Mouse (Mus musculus) urinary bladder, postnatal 4 days (tissue): ENCODE measurements around the gene Sat2.
A peak's percentile ranks its signal among the peaks of the same experiment; 100 is the strongest.
"Not testable (repeated sequence)": the region's sequence is repeated elsewhere in the genome, so short reads cannot be mapped to it uniquely, and the experiment has no call there.

Experiments used
- DNase-seq, 2 experiments: peaks; one replicate each; pipeline ENCODE4 v3.0.0; 2021 to 2022; ENCODE audit warnings: low spot score in 2 of 2

Sat2 gene

DNA sequence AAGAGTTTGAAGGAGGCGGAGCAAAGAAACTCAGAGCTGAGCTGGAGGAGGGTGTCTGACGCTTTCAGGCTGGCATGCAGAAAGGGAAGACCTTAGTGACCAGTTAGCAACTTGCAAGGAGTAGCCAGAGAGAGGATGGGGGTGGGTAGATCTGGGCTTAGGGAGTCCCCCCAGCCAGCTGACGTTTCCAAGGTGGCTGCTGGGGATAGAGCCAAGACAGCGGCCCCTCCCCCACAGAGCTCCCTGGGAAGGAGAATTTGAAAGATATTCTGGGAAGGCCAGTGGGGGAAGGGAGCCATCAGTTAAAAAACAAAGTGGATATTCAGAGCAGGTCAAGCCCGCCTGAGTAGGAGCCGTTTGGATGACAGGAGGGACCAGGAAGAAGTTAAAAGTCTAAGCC, 21.7 kb upstream of the Sat2 start:
- DNase-seq: peak; percentile 73 to 74

DNA sequence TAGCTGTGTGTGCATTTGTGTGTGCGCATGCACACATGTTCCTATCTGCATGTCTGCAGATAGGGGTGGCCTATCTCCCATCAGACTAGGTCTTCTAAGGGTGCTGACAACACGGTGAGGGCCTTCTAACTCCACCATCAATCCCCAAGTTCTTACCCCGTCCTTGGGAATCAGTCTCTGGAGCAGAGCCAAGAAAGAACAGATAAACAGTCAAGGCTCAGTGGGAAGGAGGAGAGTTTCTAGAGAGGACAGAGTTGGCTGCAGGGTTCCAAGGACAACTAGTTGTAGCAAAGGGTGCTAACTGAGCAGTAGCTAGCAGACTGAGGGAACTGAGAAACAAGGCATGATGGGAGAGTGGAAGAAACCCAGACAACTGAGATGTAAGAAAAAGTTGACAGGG, 20.1 kb upstream of the Sat2 start:
- no peak for DNase-seq

- no peak for DNase-seq
Observed at GRCm38 (mm10) chr11:69603516-69603915, 18.3 kb upstream of the Sat2 start.

DNA sequence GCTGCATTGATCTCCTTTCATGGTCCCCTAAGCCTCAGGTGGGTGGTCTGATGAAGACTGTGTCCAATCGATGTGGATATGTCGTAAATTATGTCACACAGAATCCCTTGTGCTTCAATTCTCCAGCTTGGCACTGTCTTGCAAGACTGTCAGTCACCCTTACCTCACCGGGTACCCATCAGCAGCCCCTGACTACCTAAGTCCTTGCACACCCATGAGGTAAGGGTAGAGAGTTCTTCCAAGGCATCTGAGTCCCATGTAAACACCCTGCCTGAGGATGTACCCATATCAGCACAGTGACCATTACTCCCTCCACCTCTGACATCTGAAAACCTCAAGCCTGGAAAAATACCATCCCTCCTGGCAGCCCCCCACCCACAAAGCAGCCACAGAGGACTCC, 17.5 kb upstream of the Sat2 start:
- DNase-seq: no peak

DNA sequence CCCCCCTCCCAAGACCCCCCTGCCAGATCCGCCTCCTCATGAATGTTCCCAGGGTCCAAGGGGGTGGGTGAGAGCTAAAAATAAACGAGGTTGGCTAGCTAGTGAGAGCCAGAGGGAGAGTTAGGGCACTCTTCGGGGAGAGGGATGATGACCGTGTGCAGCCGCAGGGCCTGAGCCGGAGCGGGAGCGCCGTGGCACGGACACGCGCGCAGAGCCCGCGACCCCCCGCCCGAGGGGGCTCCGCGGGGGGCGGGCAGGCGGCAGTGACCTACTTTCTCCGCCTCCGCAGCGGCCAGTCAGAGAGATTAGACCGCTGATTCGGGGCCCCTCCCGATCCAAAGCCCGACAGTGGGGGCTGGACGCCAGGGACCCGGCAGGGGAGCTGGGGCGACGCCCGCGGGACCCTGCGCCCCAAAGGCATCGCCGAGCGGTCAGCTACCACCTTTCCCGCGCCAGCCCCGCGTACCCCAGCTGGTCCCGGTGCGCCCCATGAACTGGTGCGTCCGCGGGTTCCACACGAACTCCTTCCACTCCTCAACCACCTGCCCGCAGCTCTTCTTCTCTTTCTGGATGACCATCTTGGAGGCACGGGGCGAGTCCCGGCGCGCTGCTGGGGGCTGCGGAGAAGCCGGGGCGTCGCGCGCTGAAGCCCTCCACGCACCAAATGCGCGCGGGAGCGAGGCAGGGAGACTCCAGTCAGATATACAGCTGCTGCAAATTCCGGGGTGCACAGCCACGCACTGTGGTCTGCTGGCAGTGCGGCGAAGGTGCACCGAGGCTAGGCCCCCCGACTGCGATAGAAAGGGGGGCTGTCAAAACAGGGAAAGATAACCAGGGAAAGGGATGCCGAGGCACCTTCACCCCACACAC, 16.8 kb upstream of the Sat2 start:
- DNase-seq: no peak

GRCm38 (mm10) chr11:69605726-69606490, 15.9 kb upstream of the Sat2 start, which contains the start of gene Atp1b2:
Gene Atp1b2 (minus strand): TSS chr11:69605942.
- peak; percentile 72 to 73 for DNase-seq

GRCm38 (mm10) chr11:69606491-69606795, 15.4 kb upstream of the Sat2 start:
- no peak for DNase-seq

DNA sequence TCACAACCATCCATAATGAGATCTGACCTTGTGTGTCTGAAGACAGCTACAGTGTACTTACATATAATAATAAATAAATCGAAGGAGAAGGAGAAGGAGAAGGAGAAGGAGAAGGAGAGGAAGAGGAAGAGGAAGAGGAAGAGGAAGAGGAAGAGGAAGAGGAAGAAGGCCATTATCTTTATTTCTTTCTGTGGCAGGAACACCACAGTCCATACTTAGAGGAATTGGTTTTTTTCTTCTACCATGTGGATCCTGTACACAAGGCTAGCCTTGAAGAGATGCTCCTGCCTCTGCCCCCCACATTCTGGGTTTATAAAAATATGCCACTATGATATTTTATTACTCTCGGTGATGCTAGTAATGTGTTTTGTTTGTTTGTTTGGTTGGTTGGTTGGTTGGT, 15.0 kb upstream of the Sat2 start:
- no peak for DNase-seq

- DNase-seq: no peak
Observed at GRCm38 (mm10) chr11:69608525-69608924, 13.3 kb upstream of the Sat2 start.

DNA sequence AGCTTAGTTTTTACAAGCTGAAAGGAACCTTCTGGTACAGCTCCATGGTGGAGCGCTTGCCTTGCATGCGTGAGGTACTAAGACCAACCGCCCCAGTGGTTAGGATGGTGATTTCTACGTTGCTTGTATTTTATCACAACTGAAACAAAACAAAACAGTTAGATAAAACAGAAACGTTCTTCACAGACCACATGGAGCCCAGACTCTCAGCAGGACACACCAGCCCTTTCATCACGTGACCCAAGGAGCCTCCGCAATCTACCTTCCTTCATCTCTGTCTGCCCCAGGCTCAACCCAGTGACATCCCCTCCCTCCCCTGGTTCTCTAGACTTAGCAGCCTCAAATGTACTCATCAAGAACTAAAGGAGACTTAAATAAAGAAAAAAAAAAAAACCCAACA, 12.4 kb upstream of the Sat2 start:
- no peak for DNase-seq

GRCm38 (mm10) chr11:69610899-69611298, 10.9 kb upstream of the Sat2 start:
- DNase-seq: no peak

DNA sequence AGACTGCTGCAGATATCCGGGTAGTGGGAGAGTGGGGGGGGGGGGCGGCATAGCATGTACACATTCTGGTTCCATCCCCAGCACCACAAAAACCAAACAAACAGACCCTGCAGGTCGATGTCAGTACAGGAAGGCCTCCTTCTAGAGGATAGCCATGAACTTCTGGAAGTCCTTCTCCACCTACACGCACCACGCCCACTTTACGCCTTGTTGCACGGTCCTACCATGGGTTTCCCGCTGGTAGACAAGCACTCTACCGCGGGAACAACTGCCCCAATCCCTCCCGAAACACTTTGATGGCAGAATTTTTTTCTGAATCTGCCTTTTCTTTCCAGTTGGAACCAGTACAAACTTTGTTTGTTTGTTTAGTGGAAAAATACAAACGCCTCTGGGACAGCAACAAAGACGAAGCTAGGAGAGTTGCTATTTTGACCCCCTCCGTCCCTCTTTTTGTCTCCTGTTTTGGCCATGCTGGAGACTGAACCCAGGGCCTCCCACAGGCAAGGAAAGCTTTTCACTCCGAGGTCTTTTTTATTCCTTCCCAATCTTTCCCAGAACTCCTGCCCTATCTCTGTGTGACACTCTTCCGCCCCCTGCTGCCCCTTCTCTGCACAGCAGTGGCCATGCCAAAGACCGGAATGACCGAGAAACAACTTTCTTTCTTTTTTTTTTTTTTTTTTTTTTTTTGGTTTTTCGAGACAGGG, 8.1 kb upstream of the Sat2 start:
- DNase-seq: peak; percentile 82 to 88

DNA sequence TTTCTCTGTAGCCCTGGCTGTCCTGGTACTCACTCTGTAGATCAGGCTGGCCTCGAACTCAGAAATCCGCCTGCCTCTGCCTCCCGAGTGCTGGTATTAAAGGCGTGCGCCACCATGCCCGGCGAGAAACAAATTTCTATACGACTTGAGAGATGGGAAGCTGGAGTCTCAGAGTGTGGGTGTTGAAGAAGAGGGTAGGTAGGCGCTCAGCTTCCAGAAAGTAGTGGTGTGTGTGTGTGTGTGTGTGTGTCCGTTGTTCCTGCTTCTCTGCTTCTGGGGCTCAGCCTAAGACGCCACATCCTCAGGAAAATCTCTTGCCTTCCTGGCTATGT, 7.6 kb upstream of the Sat2 start:
- not testable (repeated sequence) for DNase-seq

DNA sequence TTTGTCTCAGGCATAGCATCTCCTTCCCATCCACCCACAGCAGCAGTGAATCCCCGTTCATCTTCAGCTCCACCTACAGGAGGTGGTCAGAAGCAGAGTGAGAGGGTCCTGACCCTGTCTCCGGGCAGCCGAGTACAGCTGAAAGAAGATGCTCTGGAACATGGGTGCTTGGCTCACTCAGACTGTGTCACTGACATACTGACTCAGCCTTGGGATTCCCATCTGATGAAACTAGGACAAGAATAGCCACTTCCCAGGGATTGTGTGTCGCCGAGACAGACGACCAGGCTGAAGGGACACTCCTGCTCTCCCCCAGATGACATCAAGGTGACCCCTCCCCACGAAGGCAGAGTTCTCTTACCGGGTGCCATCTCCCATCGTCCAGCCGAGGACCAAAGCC, 5.0 kb upstream of the Sat2 start:
- DNase-seq: no peak

DNA sequence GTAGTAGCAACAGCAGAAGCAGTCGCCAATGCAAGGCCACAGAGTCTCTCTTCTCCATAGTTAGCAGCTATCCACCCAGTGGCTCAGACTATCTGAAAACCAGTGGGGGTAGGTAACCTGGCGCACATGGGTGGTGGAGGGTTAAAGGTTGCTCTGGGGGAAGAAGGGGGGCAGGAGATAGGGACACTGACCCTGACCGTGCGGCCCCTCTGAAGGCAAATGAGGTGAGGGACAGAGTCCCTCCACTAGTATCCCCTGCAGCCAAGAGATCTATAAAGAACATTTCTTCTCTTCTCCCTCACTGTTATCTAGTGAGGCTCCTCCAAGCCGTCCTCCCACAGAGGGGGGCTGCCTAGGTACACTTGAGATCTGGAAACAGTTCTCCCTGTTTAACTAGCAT, 4.0 kb upstream of the Sat2 start, which contains the start of gene Shbg:
TSS of gene Shbg (minus strand) at position 101 of the 400 bp plus-strand sequence.
- DNase-seq: no peak

DNA sequence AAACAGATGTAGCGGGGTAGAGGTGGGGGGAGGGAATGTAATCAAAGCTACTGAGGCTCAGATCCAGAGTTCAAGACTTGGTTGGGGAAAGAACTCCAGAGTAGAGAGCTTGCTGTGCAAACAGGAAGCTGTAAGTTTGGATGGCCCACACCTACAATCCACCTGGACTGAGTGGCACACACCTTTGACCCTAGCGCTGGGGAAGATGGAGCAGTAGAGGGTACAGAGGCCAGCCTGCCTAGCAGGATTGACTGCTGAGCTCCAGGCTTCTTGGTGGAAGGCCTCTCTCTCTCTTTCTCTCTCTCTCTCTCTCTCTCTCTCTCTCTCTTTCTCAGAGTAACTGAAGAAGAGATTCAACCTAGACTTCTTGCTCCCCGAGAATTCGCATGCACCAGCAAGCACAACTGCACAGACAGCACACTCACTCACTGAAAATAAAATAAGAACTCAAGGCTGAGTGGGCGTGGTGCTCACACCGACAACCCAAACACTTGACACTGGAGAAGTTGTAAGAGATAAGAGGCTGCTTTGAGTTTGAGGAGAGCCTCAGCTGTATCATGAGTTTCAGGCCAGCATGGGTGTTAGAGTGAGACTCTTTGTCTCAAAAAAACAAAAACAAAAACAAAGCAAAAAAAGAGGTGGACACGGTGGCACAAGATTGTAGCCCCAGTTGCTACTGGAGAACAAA, 1.3 kb upstream of the Sat2 start:
- DNase-seq: no peak

DNA sequence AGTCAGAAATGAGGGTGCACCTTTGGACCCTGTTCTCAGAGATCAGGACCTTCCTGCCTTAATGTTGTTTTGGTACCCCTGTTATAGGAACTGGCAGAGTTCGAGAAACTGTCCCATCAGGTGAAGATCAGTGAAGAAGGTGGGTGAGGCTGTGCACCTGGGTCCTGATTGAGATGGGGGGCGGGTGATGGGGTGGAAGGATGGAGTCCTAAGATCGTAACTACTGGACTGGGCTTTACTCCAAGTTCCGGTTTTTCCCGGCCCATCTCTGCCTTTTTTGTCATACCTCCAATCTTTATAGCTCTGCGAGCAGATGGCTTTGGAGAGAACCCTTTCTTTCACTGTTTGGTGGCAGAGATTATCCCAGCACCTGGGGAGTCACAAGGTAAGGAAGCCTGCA, 582 bp downstream of the Sat2 start:
- DNase-seq: no peak

DNA sequence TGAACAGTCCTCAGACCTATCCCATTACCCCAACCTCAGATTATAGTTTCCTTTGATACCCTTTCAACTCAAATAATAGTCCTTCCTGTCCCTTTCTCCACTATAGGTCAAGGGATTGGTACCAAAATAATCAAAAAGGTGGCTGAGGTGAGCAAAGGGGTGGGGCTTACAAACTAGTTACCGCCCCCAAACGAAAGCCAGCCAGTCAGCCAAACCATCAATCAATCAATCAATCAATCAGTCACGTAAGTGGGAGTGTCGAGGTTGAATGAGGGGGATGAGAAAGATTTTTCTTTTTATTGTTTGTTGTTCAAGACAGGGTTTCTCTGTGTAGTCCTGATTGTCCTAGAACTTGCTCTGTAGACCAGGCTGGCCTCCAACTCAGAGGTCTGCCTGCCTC, 1.2 kb downstream of the Sat2 start:
- DNase-seq: no peak

DNA sequence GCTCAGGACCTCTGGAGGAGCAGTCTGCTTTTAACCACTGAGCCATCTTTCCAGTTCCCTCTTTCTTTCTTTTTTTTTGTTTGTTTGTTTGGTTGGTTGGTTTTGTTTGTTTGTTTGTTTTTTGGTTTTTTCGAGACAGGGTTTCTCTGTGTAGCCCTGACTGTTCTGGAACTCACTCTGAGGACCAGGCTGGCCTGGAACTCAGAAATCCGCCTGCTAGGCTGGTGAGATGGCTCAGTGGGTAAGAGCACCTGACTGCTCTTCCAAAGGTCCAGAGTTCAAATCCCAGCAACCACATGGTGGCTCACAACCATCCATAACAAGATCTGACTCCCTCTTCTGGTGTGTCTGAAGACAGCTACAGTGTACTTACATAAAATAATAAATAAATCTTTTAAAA, 2.5 kb downstream of the Sat2 start:
- DNase-seq: not testable (repeated sequence)

DNA sequence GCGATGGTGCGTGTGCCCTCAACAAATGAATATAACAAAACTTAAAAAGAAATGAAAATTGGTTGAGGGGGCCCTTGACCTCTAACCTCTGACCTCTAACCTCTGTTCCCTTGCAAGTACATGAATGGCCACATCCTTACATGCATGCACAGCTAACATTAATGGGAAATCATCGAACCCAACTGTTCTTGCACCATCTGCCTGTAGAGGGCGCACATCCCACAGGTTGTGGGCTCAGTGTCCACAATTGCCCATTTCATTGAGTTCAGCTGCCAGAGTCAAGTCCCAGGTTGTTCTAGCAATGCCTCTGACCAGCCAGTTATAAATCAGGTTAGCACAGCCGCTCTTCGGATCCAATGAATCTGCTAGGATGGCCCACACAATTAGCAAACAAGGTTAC, 6.5 kb downstream of the Sat2 start:
- DNase-seq: peak; percentile 49 to 79

DNA sequence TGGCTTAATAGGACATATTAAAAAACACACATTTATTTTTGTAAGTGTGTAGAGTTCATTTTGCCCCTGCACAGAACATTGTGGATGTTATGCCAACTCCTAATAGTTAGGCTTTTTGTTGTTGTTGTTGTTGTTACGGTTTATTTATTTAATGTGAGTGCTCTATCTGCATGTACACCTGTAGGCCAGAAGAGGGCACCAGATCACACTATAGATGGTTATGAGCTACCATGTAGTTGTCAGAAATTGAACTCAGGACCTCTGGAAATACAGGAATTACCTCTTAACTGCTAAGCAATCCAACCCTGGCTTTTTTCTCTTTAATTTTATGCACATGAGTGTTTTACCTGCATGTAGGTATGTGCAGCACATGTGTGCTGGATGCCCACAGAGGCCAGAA, 8.0 kb downstream of the Sat2 start:
- no peak for DNase-seq
